Mouse (Mus musculus) MEL (cell line): ENCODE measurements around the gene Olfr1317. TPM values are rescaled to one million over a fixed set of nuclear protein-coding genes. Genes with fewer than 3 reads are reported as not detected.

Experiments
- DNase-seq: peaks from one replicate; pipeline ENCODE4 v3.0.0; 2011; ENCODE audit warnings: low read depth, low spot score
- H3K27ac ChIP-seq: 2 replicates; pipeline ENCODE4 v1.5.1; 2012; ENCODE audit warnings: low read depth, mild to moderate bottlenecking, control low read depth, low read length, moderate library complexity; ENCODE audit not compliant: control insufficient read depth
- H3K27me3 ChIP-seq, 2 experiments: fragments of 150-350 bp in 1 of 2; sonication (generic) in 1 of 2; 2 replicates each; pipeline ENCODE4 v1.6.1; 2012; ENCODE audit warnings: low read length in 2 of 2, mild to moderate bottlenecking in 2 of 2, improper control_type of control experiment in 1 of 2, moderate library complexity in 1 of 2; ENCODE audit not compliant: insufficient read depth in 2 of 2, control insufficient read depth in 1 of 2
- H3K36me3 ChIP-seq, 2 experiments: 2 replicates each; pipeline ENCODE4 v1.6.1; 2012 to 2014; ENCODE audit warnings: low read length in 2 of 2, improper control_type of control experiment in 1 of 2, inconsistent platforms in 1 of 2, mild to moderate bottlenecking in 1 of 2; ENCODE audit not compliant: insufficient read depth in 2 of 2, control insufficient read depth in 1 of 2
- H3K4me1 ChIP-seq, 2 experiments: fragments of 150-350 bp in 1 of 2; sonication (generic) in 1 of 2; 2 replicates each; pipeline ENCODE4 v1.6.1; 2012; ENCODE audit warnings: low read length in 2 of 2, improper control_type of control experiment in 1 of 2, mild to moderate bottlenecking in 1 of 2; ENCODE audit not compliant: insufficient read depth in 2 of 2, control insufficient read depth in 1 of 2
- H3K4me3 ChIP-seq, 2 experiments: fragments of 150-350 bp in 1 of 2; sonication (generic) in 1 of 2; 2 replicates each; pipeline ENCODE4 v1.5.1; 2012; ENCODE audit warnings: low read depth in 2 of 2, low read length in 2 of 2, mild to moderate bottlenecking in 2 of 2, moderate library complexity in 2 of 2, control low read depth in 1 of 2, improper control_type of control experiment in 1 of 2; ENCODE audit not compliant: control insufficient read depth in 1 of 2, insufficient read depth in 1 of 2
- H3K79me2 ChIP-seq: 2 replicates; pipeline ENCODE4 v1.6.1; 2012; ENCODE audit warnings: mild to moderate bottlenecking, low read length, moderate library complexity; ENCODE audit not compliant: control insufficient read depth, poor library complexity, insufficient read depth
- H3K9ac ChIP-seq: 2 replicates; pipeline ENCODE4 v1.6.1; 2012; ENCODE audit warnings: low read depth, mild to moderate bottlenecking, control low read depth, low read length, moderate library complexity; ENCODE audit not compliant: control insufficient read depth, poor library complexity, severe bottlenecking
- H3K9me3 ChIP-seq: fragments of 150-350 bp; sonication (generic); replicated peaks from 2 replicates; pipeline ENCODE4 v1.6.1; 2012; ENCODE audit warnings: mild to moderate bottlenecking, low read length, improper control_type of control experiment, moderate library complexity; ENCODE audit not compliant: insufficient read depth
- BHLHE40 ChIP-seq: IDR thresholded peaks from 2 replicates; pipeline ENCODE4 v1.6.1; 2012; ENCODE audit warnings: low read depth, mild to moderate bottlenecking, inconsistent platforms, low read length, improper control_type of control experiment, borderline replicate concordance
- CHD1 ChIP-seq: IDR thresholded peaks from 2 replicates; pipeline ENCODE4 v1.6.1; 2012; ENCODE audit warnings: low read depth, mild to moderate bottlenecking, inconsistent platforms, low read length, improper control_type of control experiment
- CHD2 ChIP-seq: IDR thresholded peaks from 2 replicates; pipeline ENCODE4 v1.6.1; 2011; ENCODE audit warnings: low read length, improper control_type of control experiment
- CTCF ChIP-seq, 3 experiments: IDR thresholded peaks in 2 of 3; conservative IDR thresholded peaks in 1 of 3; 2 replicates each; pipeline ENCODE4 v1.5.1; 2011 to 2012; ENCODE audit warnings: low read length in 3 of 3, low read depth in 2 of 3, mild to moderate bottlenecking in 2 of 3, improper control_type of control experiment in 1 of 3, inconsistent platforms in 1 of 3, mixed read lengths in 1 of 3, moderate library complexity in 1 of 3; ENCODE audit not compliant: control insufficient read depth in 1 of 3, insufficient read depth in 1 of 3, poor library complexity in 1 of 3, severe bottlenecking in 1 of 3
- E2F4 ChIP-seq: IDR thresholded peaks from 2 replicates; pipeline ENCODE4 v1.6.1; 2011; ENCODE audit warnings: low read depth, low read length, improper control_type of control experiment, borderline replicate concordance
- ELF1 ChIP-seq: IDR thresholded peaks from 2 replicates; pipeline ENCODE4 v1.6.1; 2014; ENCODE audit warnings: low read depth, mild to moderate bottlenecking, inconsistent platforms, low read length, improper control_type of control experiment, moderate library complexity
- ETS1 ChIP-seq: IDR thresholded peaks from 2 replicates; pipeline ENCODE4 v1.6.1; 2012; ENCODE audit warnings: low read depth, mild to moderate bottlenecking, inconsistent platforms, low read length, improper control_type of control experiment, moderate library complexity
- GABPA ChIP-seq: IDR thresholded peaks from 2 replicates; pipeline ENCODE4 v1.6.1; 2012; ENCODE audit warnings: low read depth, mild to moderate bottlenecking, inconsistent platforms, low read length, improper control_type of control experiment, moderate library complexity
- HCFC1 ChIP-seq: IDR thresholded peaks from 2 replicates; pipeline ENCODE4 v1.6.1; 2012; ENCODE audit warnings: low read depth, mild to moderate bottlenecking, inconsistent platforms, low read length, improper control_type of control experiment, moderate library complexity
- JUND ChIP-seq: IDR thresholded peaks from 2 replicates; pipeline ENCODE4 v1.6.1; 2011; ENCODE audit warnings: low read depth, mild to moderate bottlenecking, improper control_type of control experiment, low read length
- MAFK ChIP-seq: IDR thresholded peaks from 2 replicates; pipeline ENCODE4 v1.6.1; 2011; ENCODE audit warnings: low read depth, mild to moderate bottlenecking, low read length, improper control_type of control experiment, borderline replicate concordance
- MAZ ChIP-seq: IDR thresholded peaks from 2 replicates; pipeline ENCODE4 v1.6.1; 2012; ENCODE audit warnings: low read depth, mild to moderate bottlenecking, inconsistent platforms, low read length, improper control_type of control experiment
- MEF2A ChIP-seq: IDR thresholded peaks from 2 replicates; pipeline ENCODE4 v1.6.1; 2014; ENCODE audit warnings: low read depth, mild to moderate bottlenecking, inconsistent platforms, low read length, improper control_type of control experiment; ENCODE audit not compliant: poor library complexity, insufficient replicate concordance, severe bottlenecking; ENCODE audit errors: extremely low read depth
- MYC ChIP-seq: IDR thresholded peaks from 2 replicates; pipeline ENCODE4 v1.6.1; 2011; ENCODE audit warnings: low read depth, mild to moderate bottlenecking, low read length, improper control_type of control experiment, moderate library complexity
- NELFE ChIP-seq: IDR thresholded peaks from 2 replicates; pipeline ENCODE4 v1.6.1; 2011; ENCODE audit warnings: low read depth, low read length, improper control_type of control experiment
- NRF1 ChIP-seq: IDR thresholded peaks from 2 replicates; pipeline ENCODE4 v1.6.1; 2014; ENCODE audit warnings: low read depth, mild to moderate bottlenecking, inconsistent platforms, low read length, improper control_type of control experiment, moderate library complexity; ENCODE audit not compliant: poor library complexity, insufficient read depth, severe bottlenecking
- POLR2A ChIP-seq, 2 experiments: IDR thresholded peaks; 2 replicates each; pipeline ENCODE4 v1.6.1; 2011 to 2012; ENCODE audit warnings: low read length in 2 of 2, mild to moderate bottlenecking in 2 of 2, control low read depth in 1 of 2, improper control_type of control experiment in 1 of 2, low read depth in 1 of 2, moderate library complexity in 1 of 2; ENCODE audit not compliant: control insufficient read depth in 1 of 2, insufficient read depth in 1 of 2, poor library complexity in 1 of 2
- POLR2AphosphoS2 ChIP-seq: IDR thresholded peaks from 2 replicates; pipeline ENCODE4 v1.6.1; 2011; ENCODE audit warnings: low read length, improper control_type of control experiment
- POLR2AphosphoS5 ChIP-seq: IDR thresholded peaks from 2 replicates; pipeline ENCODE4 v1.6.1; 2012; ENCODE audit warnings: low read depth, borderline replicate concordance, mild to moderate bottlenecking, inconsistent platforms, low read length, moderate library complexity, mixed read lengths
- RCOR1 ChIP-seq: IDR thresholded peaks from 2 replicates; pipeline ENCODE4 v1.6.1; 2012; ENCODE audit warnings: low read depth, mild to moderate bottlenecking, inconsistent platforms, low read length, improper control_type of control experiment
- SIN3A ChIP-seq: IDR thresholded peaks from 2 replicates; pipeline ENCODE4 v1.6.1; 2012; ENCODE audit warnings: low read length, improper control_type of control experiment, inconsistent platforms
- SMC3 ChIP-seq: IDR thresholded peaks from 2 replicates; pipeline ENCODE4 v1.6.1; 2011; ENCODE audit warnings: low read depth, low read length, improper control_type of control experiment
- TAL1 ChIP-seq: IDR thresholded peaks from 2 replicates; pipeline ENCODE4 v1.6.1; 2012; ENCODE audit warnings: mild to moderate bottlenecking, inconsistent platforms, low read length, moderate library complexity, mixed read lengths
- TCF12 ChIP-seq: IDR thresholded peaks from 2 replicates; pipeline ENCODE4 v1.6.1; 2014; ENCODE audit warnings: low read depth, mild to moderate bottlenecking, inconsistent platforms, low read length, improper control_type of control experiment, moderate library complexity
- UBTF ChIP-seq: IDR thresholded peaks from 2 replicates; pipeline ENCODE4 v1.6.1; 2012; ENCODE audit warnings: low read depth, mild to moderate bottlenecking, inconsistent platforms, low read length, improper control_type of control experiment, moderate library complexity, borderline replicate concordance; ENCODE audit not compliant: insufficient read depth
- ZC3H11A ChIP-seq: IDR thresholded peaks from 2 replicates; pipeline ENCODE4 v1.6.1; 2012; ENCODE audit warnings: low read depth, mild to moderate bottlenecking, inconsistent platforms, low read length, improper control_type of control experiment
- ZMIZ1 ChIP-seq: IDR thresholded peaks from 2 replicates; pipeline ENCODE4 v1.6.1; 2012; ENCODE audit warnings: low read depth, mild to moderate bottlenecking, inconsistent platforms, low read length, improper control_type of control experiment, moderate library complexity
- ZNF384 ChIP-seq: IDR thresholded peaks from 2 replicates; pipeline ENCODE4 v1.6.1; 2012; ENCODE audit warnings: low read depth, mild to moderate bottlenecking, inconsistent platforms, low read length, improper control_type of control experiment
- polyA plus RNA-seq, 2 experiments: library from polyadenylated mRNA; stranded (reverse) in 1 of 2; unstranded in 1 of 2; fragments of >175 nt in 1 of 2; fragments of >200 nt in 1 of 2; gene quantifications; 2 replicates each; pipeline versions ENCODE4 v1.2.1 to v1.2.4; 2012; ENCODE audit warnings: low replicate concordance in 2 of 2, low read depth in 1 of 2; ENCODE audit not compliant: insufficient read length in 2 of 2, insufficient read depth in 1 of 2, missing spikeins in 1 of 2
- total RNA-seq: library from RNA; depleted of rRNA; stranded (reverse); fragments of 300-350 nt; gene quantifications from 2 replicates; pipeline ENCODE4 v1.2.3, GENCODE M21; 2012; rRNA removed

Gene Olfr1317
- not detected in 2 replicates for total RNA-seq
- polyA plus RNA-seq, result not detected

GRCm38 (mm10) chr2:112140029-112140428 lies at the start of gene Olfr1317:
Olfr1317 (plus strand) TSS chr2:112140329.
- H3K79me2 ChIP-seq, result no peaks in the 10 kb centered on the region
- no peak within 1 kb of the TSS for H3K9ac ChIP-seq
- no peak within 1 kb of the TSS for H3K4me3 ChIP-seq
- TF ChIP-seq MYC (no peak), CHD1 (no peak), POLR2A (IDR thresholded peaks at IDR 0.05; ENCODE audit: control insufficient read depth in 1 of 2, insufficient read depth in 1 of 2, low read depth in 1 of 2, low read length in 2 of 2, poor library complexity in 1 of 2) (no peak), SIN3A (no peak), ELF1 (no peak), ETS1 (no peak), MAZ (no peak), MEF2A (no peak), BHLHE40 (no peak), HCFC1 (no peak), E2F4 (no peak), NRF1 (no peak), ZC3H11A (no peak), JUND (no peak), ZNF384 (no peak), NELFE (no peak), RCOR1 (no peak)
- H3K27me3 ChIP-seq, result no peaks in the 10 kb centered on the region
- no peaks in the 10 kb centered on the region for H3K4me1 ChIP-seq
- no peaks in the 10 kb centered on the region for H3K9me3 ChIP-seq
- H3K27ac ChIP-seq, result no peak within 1 kb of the TSS
- no peaks in the 10 kb centered on the region for H3K36me3 ChIP-seq
- no peak for DNase-seq

DNA sequence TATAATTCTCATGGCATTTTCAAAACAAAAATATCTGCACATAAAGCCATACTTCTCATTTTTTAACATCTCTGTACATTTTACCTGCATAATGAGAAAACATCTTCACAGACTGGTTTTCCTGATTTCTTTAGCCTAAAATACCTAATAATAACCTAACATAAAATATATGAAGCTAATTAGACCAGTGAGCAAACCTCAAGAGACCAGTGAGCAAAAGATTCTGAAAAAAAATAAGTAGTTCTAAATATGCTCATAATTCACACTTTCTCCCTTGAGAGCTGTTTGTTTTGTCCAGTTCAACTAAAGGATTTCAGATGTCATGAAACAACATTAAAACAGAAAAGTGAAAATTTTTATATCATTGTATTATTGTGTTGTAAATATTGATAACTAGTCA lies 43.4 kb upstream of the Olfr1317 start, which contains the start of gene Olfr1314:
Gene Olfr1314, minus strand, starts transcription at position 101 of the 400 bp plus-strand sequence.
- TF ChIP-seq CTCF (IDR thresholded peaks at IDR 0.05 in 2 of 3, conservative IDR thresholded peaks at IDR 0.05 in 1 of 3; ENCODE audit: control insufficient read depth in 1 of 3, insufficient read depth in 1 of 3, low read depth in 2 of 3, low read length in 3 of 3, poor library complexity in 1 of 3, severe bottlenecking in 1 of 3) (no peak), POLR2AphosphoS2 (no peak), NELFE (no peak), E2F4 (no peak), ZC3H11A (no peak), POLR2A (IDR thresholded peaks at IDR 0.05; ENCODE audit: control insufficient read depth in 1 of 2, insufficient read depth in 1 of 2, low read depth in 1 of 2, low read length in 2 of 2, poor library complexity in 1 of 2) (no peak), UBTF (no peak), POLR2AphosphoS5 (no peak), SIN3A (no peak), GABPA (no peak), MAZ (no peak), CHD1 (no peak), SMC3 (no peak), MAFK (no peak), CHD2 (no peak), ZMIZ1 (no peak), TAL1 (no peak), MYC (no peak), ETS1 (no peak), TCF12 (no peak)
- H3K79me2 ChIP-seq, result no peaks in the 10 kb centered on the region
- no peaks in the 10 kb centered on the region for H3K36me3 ChIP-seq
- no peak within 1 kb of the TSS for H3K4me3 ChIP-seq
- no peaks in the 10 kb centered on the region for H3K27me3 ChIP-seq
- H3K9me3 ChIP-seq, result no peaks in the 10 kb centered on the region
- H3K27ac ChIP-seq, result no peak within 1 kb of the TSS
- no peak within 1 kb of the TSS for H3K9ac ChIP-seq
- no peak for DNase-seq
- H3K4me1 ChIP-seq, result no peaks in the 10 kb centered on the region
